Mouse (Mus musculus): ENCODE results near the gene Prr23a3. TPM values are rescaled to one million over a fixed set of nuclear protein-coding genes. Genes with fewer than 3 reads are reported as not detected.

Prr23a3 gene
- not detected for total RNA-seq (2021)
- long read RNA-seq, experiment 1 = 0 reads
- long read RNA-seq, experiment 2 = 0 reads

DNA sequence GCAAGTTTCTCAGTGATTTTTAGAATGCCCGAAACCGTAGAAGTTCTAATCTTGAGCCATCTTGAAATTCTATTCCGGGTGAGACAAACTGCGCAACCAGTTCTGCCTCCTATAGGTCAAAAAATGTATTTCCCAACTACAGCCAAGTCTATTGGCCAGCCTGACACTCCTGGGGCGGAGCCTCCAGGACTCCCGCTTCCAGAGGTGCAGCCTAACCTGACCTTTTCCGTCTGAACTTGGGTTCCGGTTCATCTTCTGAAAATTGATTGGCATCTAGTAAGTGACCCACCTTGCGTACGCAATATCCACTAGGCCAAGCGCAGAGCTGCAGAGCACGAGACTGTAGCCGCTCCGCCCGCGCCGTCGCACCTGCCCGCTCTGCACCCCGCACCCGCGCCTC lies at the start of gene Prr23a3:
Prr23a3 (plus strand) TSS at position 197 of the 400 bp plus-strand sequence.
- no peak for DNase-seq (ENCODE audit: low spot score in 2 of 2)

DNA sequence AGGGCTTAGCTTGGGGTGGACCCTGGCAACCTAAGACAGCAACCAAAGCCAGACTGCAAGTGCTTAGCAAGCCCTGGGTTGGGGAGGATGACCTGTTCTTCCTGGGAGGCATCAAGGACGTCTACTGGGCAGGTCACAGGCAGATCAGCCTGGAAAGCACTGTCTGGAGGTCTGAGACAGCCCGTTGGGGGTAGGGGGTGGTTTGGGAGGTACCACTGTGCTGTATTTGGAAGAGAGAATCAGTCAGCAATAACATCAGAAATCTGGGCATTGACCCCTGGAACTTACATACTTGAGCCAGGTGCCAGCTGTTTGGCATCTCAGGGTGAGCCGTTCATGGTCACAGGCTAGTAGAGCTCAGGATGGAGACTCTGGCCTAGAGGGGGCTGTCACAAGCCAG lies 48.5 kb upstream of the Prr23a3 start:
- no peak for DNase-seq (ENCODE audit: low spot score in 2 of 2)

DNA sequence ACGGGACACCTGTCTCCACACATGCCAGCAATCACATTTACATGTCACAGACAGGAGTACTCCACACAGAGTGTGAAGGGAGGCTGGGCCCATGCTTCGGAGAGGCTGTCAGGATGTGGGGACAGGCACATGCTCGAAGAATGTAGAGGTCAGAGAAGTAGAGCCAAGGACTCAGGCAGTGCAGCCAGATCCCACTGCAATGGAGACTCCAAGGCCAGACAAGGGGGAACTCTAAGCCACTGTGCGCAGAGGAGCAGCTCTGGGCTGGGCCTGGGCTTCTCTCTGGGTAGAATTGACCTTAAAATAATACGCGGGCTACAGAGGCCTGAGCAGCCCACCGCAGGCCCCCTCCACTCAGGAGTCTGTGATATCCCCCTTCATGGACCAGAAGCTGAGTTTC lies 47.0 kb upstream of the Prr23a3 start:
- DNase-seq (ENCODE audit: low spot score in 2 of 2) = no peak

DNA sequence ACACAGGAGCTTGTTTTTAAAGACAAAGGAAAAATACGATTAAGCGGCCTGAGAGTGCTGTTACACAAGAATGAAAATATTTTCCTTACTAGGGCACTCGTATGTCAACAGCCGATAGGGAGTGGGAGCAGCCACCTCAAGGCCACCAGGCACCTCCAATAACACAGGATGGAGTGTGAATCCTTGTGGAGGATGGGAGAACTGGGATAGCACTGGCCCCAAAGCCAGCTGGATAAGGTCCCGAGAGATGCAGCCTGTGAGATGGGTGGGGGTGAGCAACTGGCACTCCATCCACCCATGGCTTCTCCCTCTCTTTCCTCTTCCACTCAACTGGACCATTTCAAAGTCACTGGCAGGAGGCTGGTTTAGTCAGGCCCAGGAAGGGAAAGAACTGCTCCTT lies 45.6 kb upstream of the Prr23a3 start:
- DNase-seq (ENCODE audit: low spot score in 2 of 2) = no peak

DNA sequence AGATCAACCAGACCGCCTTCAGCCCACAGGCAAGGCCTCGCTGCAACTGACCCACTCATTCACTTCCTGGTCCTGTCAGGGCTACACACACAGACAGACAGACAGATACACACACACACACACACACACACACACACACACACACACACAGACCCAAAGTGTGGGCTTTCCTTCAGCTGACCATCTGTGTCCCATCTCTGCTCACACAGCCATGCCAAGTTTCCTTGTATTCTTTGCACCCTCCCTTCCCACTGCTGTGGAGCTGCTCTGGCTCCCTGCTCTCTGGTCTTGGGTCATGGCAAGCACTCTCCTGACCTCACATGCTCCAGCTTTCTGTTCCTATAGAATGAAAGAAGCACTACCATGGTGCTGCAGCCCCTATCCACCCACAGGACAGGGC lies 45.1 kb upstream of the Prr23a3 start:
- no peak for DNase-seq (ENCODE audit: low spot score in 2 of 2)

DNA sequence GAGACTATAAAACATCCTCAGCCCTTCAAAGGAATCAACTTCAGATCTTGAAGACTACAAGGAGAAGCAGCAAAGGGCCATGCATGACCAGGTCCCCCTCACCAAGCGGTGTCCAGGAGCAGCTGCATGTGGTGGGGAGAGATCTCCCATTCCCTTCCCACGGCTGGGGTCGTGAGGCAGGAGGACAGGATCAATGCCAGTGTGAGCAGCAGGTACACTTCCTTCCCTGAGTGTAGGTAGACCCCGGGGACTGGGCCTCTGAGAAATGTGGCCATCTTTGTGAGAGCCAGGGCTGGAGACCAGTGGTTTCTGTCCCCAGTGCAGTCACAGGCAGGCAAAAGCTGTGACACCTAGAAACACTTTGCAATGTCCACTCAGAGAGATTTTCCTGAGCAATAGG lies 44.1 kb upstream of the Prr23a3 start:
- no peak for DNase-seq (ENCODE audit: low spot score in 2 of 2)

DNA sequence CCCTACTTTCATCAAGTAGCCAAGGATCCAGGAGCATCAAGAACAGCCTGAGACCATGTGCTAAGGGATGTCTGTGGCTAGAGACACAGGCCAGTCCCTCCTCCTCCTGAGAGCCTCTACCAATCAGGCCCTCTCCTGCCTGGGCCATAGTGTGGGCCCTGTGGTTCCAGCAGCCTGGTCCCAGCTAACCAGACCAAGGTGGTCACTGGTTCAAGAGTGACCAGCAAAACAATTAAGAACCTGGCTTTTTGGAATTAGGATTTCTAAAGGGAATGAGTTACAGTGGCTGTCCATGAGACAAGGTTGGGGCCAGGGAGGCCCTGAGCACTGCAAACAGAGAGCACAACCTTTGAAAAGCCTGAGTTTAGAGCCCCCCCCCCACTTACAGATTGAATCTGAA lies 43.5 kb upstream of the Prr23a3 start:
- no peak for DNase-seq (ENCODE audit: low spot score in 2 of 2)

DNA sequence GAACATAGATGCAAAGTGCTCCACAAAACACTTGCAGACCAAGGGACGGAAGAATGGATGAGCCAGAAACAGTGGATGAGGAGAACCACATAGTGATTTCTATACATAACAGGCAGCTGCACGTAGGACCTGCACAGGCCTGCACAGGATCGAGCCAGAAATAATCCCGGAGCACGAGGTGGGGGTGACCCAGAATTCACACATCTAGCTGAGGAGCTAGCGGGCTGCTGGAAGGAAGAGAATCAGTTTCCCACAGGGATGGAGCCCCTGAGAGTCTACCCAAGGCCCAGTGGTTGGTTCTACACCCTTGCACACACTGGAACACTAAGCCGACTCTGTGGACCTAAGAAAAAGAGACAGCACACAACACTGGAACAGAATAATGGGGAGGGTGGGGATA lies 40.8 kb upstream of the Prr23a3 start:
- no peak for DNase-seq (ENCODE audit: low spot score in 2 of 2)

DNA sequence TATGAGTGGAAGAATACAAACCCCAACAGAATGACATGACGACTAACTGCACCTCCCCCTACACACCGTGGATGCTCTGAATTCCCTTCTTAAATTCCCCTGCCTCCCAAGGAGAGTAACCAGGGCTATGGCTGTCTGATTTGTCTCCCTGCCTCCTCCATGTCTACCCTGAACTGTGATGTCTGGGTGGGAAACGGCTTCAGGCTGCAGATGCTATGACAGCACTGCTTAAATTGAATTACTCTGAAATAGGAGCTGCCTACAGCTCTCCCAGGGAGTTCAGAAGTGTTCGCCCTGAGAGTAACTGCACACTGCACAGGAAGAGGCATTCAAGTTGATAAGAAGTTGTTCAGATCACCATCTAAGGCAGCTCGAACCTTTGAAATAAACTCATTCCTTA lies 35.1 kb upstream of the Prr23a3 start:
- no peak for DNase-seq (ENCODE audit: low spot score in 2 of 2)

DNA sequence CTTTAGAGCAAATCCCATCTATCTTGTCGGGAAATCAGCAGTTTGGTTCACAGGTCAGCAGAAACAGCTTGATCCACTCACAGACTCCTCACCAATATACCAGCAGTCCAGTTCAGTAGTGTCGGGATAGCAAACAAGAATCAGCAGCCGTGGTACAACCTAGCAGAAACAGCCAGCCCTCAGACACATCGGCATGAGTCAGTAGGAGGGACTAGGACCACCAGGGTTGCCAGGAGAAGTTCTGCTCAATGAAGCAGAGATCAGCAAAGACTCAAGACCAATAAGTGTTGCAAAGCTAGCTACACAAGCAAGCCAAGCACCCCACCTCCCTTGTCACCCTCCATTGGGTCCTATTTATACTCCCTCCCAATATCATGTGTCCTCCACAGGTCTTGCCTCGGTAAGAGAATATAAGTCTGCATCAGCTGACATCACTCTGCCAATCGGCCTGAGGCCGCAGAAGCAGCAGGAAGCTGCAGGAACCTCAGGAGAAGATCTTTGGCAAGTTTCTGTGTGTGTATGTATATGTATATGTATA lies 27.0 kb upstream of the Prr23a3 start:
- DNase-seq (ENCODE audit: low spot score in 2 of 2) = no peak

DNA sequence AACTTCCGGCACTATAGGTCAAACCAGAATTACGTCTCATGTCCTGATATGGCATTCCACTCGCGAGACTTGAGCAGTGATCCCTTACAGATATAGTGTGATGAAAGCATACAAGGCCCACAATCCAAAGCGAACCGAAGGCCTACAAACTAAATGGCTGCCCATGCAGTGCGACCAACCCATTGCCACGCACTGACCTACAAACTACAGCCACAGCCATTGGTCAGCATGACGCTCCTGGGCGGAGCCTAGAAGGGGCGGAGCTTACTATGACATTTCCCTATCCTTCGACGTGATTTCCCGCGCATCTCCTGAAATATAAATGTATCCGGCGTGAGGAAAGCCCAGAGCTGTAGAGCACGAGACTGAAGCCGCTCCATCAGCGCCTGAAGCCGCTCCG lies 22.4 kb upstream of the Prr23a3 start, which contains the start of gene Prr23a1:
Prr23a1 (plus strand) TSS at position 387 of the 400 bp plus-strand sequence.
- DNase-seq (ENCODE audit: low spot score in 2 of 2) = no peak

DNA sequence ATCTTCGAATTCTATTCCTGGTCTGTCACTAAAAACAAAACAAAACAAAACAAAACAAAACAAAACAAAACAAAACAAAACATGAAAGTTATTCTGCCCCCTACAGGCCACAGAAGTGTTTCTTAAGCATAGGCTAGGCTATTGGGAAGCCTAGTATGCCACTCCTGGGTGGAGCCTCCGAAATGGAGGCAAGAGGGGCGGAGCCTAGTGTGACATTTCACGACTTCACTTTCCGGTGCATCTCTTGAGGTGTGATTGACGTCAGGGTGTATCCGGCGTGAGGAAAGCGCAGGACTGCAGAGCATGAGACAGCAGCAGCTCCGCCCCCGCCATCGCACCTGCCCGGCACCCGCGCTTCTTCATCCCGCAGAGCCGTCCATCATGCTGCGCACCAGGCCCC lies 8.4 kb upstream of the Prr23a3 start, which contains the start of gene Prr23a2:
Prr23a2 (plus strand) TSS at position 285 of the 400 bp plus-strand sequence.
- no peak for DNase-seq (ENCODE audit: low spot score in 2 of 2)

DNA sequence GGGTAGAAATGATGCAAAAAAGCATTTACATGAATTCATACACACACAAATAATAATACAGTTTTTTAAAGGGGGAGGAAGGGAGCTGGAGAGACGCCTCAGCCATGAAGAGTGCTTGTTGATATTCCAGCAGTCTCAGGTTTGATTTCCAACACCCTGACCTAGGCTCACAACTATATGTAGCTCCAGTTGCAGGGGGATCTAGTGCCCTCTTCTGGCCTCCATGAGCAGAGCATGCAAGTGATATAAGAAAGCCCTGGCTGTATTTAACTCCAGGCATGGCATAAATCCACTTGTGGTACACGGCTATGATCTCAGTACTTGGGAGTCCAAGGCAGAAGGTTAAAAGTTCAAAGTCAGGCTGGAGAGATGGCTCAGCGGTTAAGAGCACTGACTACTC lies 1.1 kb upstream of the Prr23a3 start:
- no peak for DNase-seq (ENCODE audit: low spot score in 2 of 2)

DNA sequence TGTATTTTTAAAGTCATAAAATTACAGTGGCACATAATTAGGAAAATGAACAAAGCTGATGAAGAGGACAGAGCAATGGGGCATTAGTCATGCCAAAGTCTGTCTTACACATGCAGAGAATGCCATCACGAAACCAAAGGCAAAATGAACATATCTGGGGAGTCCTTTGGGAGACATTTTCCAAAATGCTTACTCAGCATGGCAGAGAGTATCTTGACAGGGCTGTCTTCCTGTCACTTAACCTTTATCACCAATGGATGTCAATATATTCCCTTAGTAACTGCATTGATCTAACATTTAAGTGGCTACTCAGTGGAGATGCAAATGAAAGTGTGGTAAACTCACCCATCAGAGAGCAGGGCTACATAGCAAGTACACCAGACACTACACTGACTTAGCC lies 36.9 kb downstream of the Prr23a3 start:
- no peak for DNase-seq (ENCODE audit: low spot score in 2 of 2)

DNA sequence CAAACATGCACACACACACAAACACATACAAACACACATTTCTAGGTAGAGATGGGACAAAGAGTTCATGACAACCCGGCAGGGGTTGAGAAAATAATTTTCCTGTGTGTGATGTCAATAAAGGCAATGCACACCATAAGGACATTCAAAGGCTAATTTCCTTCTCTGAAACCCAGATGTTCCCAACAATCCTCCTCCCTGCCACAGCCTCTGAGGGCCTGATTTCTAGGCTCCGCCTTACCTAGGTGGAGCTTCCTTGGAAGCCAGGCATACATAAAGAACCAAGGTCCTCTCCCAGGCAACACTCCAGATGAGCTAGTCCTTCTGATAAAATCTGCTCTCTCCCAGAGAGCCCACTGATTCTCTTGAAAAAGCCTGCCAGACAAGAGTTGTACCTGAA lies 38.3 kb downstream of the Prr23a3 start, which contains the start of gene 7420426K07Rik:
7420426K07Rik (plus strand) TSS at position 301 of the 400 bp plus-strand sequence.
- no peak for DNase-seq (ENCODE audit: low spot score in 2 of 2)

Other genes with a start within 250 kb of the Prr23a3 start
- gene Prr23a1, start 22.3 kb upstream of the Prr23a3 start, total RNA-seq (2021) = not detected
- gene Prr23a2, start 8.3 kb upstream of the Prr23a3 start, total RNA-seq (2021) = not detected
- not detected for gene 7420426K07Rik, start 38.4 kb downstream of the Prr23a3 start, total RNA-seq (2021)
- gene Foxl2, start 90.5 kb downstream of the Prr23a3 start, total RNA-seq (2021) = 1 to 10 TPM; 1.4 to 1.6 TPM
- 10 to 100 TPM; 53.8 to 58.5 TPM for gene Faim, start 121.6 kb downstream of the Prr23a3 start, total RNA-seq (2021)
- under 1 TPM in 1 of 2 experiments, not detected in 1; 0.21 TPM for gene Gm1123, start 170.9 kb downstream of the Prr23a3 start, total RNA-seq (2021)